Mouse (Mus musculus): Measurements from ENCODE around the gene Kif15. TPM values are rescaled to one million over a fixed set of nuclear protein-coding genes. Genes with fewer than 3 reads are reported as not detected.
A peak's percentile ranks its signal among the peaks of the same experiment; 100 is the strongest.

The Kif15 gene
- polyA plus RNA-seq, 1 experiment = 19.0 TPM

DNA sequence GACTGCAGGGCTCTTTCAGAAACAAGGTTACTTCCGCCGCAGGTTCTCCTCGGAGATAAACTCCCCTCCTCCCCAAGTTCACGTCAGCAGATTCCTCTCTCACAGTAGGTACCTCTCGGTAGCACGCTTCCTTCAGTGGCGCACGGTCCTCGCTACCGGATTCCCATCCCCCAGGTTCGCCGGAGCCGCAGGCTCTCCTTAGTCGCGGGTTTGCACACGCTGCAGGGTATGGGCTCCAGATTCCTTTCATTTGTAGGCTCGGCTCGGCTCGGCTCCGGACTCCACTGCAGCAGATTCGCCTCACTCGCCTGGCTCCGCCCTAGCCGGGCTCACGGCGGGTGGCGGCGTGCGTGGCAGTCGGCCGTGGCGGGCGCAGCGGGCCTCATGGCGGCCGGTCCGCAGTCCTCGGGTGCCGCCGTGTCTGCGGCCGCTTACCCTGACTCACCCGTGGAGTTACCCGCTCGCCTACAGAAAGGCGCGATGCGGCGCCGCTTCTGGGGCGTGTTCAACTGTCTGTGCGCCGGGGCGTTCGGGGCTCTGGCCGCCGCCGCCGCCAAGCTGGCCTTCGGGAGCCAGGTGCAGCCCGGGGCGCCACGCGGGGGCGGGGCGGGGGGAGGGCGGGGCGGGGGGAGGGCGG is 70.3 kb downstream of the Kif15 start, which contains the start of gene Tmem42:
Gene Tmem42, plus strand, starts transcription at position 332 of the 637 bp plus-strand sequence.
- no peak for TF ChIP-seq CTCF (IDR thresholded peaks at IDR 0.05; ENCODE audit: borderline replicate concordance, extremely low read depth, insufficient read depth, insufficient read length)
- peak; percentile 77 for TF ChIP-seq POLR2A (IDR thresholded peaks at IDR 0.05; ENCODE audit: borderline replicate concordance, extremely low read depth, insufficient read depth, insufficient read length, poor library complexity, severe bottlenecking)
- peak; percentile 93 for DNase-seq (ENCODE audit: low read depth)

- TF ChIP-seq POLR2A (IDR thresholded peaks at IDR 0.05; ENCODE audit: borderline replicate concordance, extremely low read depth, insufficient read depth, insufficient read length, poor library complexity, severe bottlenecking) = no peak
- TF ChIP-seq CTCF (IDR thresholded peaks at IDR 0.05; ENCODE audit: borderline replicate concordance, extremely low read depth, insufficient read depth, insufficient read length) = no peak
- peak; percentile 53 for DNase-seq (ENCODE audit: low read depth)
Measured at GRCm38 (mm10) chr9:123021636-123022379, 71.0 kb downstream of the Kif15 start.

- DNase-seq (ENCODE audit: low read depth) = no peak
- TF ChIP-seq CTCF (IDR thresholded peaks at IDR 0.05; ENCODE audit: borderline replicate concordance, extremely low read depth, insufficient read depth, insufficient read length) (no peak), POLR2A (IDR thresholded peaks at IDR 0.05; ENCODE audit: borderline replicate concordance, extremely low read depth, insufficient read depth, insufficient read length, poor library complexity, severe bottlenecking) (no peak)
Measured at GRCm38 (mm10) chr9:123024201-123024600, 73.4 kb downstream of the Kif15 start.

DNA sequence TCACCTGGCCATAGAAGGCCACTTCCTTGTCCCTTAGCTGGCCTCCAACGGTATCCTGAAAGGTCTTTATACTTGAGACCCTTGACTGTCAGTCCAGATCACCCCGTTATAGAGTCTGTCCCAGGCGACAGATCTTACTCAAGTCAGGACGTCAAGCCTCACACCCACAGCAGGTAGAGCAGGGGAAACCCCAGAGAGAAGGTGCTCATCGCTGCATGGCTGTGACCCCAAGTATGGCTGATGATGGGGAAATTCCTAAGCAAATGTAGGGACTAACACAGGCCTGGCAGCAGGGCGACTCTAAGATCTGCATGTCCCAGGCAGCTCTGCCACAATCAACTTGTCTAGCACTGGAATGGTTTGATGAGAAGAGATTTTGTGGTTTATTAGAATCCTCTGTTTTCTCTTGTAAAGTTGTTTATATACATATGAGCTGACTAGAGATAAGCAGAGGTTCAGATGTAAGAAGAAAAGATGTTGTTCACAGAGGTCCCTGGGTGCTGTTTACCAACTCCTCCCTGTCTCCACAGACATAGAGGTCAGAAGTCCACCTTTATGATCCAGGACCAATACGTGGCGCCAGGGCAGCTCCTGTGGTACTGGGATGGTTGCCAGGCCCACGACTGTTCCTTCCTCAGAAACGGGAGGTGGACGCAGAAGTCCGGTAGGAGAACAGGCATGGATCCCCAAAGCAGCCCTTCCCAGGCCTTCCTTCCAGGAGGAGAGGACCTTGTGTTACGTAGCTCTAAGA is 80.8 kb downstream of the Kif15 start:
- TF ChIP-seq CTCF (IDR thresholded peaks at IDR 0.05; ENCODE audit: borderline replicate concordance, extremely low read depth, insufficient read depth, insufficient read length) = no peak
- no peak for TF ChIP-seq POLR2A (IDR thresholded peaks at IDR 0.05; ENCODE audit: borderline replicate concordance, extremely low read depth, insufficient read depth, insufficient read length, poor library complexity, severe bottlenecking)
- no peak for DNase-seq (ENCODE audit: low read depth)

DNA sequence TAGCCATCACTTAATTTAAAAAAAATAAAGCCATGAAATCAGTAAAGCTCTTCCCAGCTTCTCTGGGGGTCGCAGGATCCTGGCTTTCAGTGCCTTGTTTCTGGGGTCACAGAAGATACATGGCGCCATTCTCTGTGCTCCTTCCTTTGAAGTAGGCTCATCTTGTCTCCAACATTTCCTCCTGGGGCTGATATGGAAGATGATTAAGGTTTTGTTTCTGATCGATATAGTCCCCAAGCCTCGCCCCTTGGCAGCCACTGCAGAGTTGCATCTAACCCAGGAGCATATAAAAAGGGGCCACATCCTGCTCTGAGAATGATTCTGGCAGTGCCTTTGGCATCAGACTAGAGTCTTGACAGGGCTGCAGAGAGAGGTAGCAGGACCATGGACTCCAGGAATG is 83.6 kb downstream of the Kif15 start, which contains the start of gene Tgm4:
Gene Tgm4, plus strand, starts transcription at position 301 of the 400 bp plus-strand sequence.
- no peak for DNase-seq (ENCODE audit: low read depth)
- no peak for TF ChIP-seq POLR2A (IDR thresholded peaks at IDR 0.05; ENCODE audit: borderline replicate concordance, extremely low read depth, insufficient read depth, insufficient read length, poor library complexity, severe bottlenecking)
- TF ChIP-seq CTCF (IDR thresholded peaks at IDR 0.05; ENCODE audit: borderline replicate concordance, extremely low read depth, insufficient read depth, insufficient read length) = no peak

DNA sequence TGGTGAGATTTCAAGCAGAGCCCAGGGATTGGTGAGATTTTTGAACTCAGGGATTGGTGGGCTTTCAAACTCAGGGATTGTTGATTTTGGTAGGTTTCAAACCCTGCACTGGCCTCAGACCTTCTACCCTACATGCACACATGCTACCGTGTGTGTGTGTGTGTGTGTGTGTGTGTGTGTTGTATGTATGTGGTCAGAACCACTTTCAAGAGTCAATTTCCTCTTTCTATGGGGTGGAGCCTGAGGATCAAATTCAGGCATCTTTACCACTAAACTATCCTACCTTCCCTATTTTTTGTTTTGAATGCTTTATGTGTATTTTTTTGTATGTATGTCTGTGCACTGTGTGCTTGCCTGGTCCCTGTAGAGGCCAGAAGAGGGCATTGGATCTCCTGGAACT is 96.8 kb downstream of the Kif15 start:
- no peak for DNase-seq (ENCODE audit: low read depth)
- no peak for TF ChIP-seq CTCF (IDR thresholded peaks at IDR 0.05; ENCODE audit: borderline replicate concordance, extremely low read depth, insufficient read depth, insufficient read length)
- TF ChIP-seq POLR2A (IDR thresholded peaks at IDR 0.05; ENCODE audit: borderline replicate concordance, extremely low read depth, insufficient read depth, insufficient read length, poor library complexity, severe bottlenecking) = no peak

GRCm38 (mm10) chr9:123058724-123059292 is 108.0 kb downstream of the Kif15 start:
- no peak for TF ChIP-seq POLR2A (IDR thresholded peaks at IDR 0.05; ENCODE audit: borderline replicate concordance, extremely low read depth, insufficient read depth, insufficient read length, poor library complexity, severe bottlenecking)
- TF ChIP-seq CTCF (IDR thresholded peaks at IDR 0.05; ENCODE audit: borderline replicate concordance, extremely low read depth, insufficient read depth, insufficient read length) = no peak
- no peak for DNase-seq (ENCODE audit: low read depth)

- TF ChIP-seq POLR2A (IDR thresholded peaks at IDR 0.05; ENCODE audit: borderline replicate concordance, extremely low read depth, insufficient read depth, insufficient read length, poor library complexity, severe bottlenecking) (no peak), CTCF (IDR thresholded peaks at IDR 0.05; ENCODE audit: borderline replicate concordance, extremely low read depth, insufficient read depth, insufficient read length) (no peak)
- DNase-seq (ENCODE audit: low read depth) = no peak
Measured at GRCm38 (mm10) chr9:123060172-123060571, 109.3 kb downstream of the Kif15 start.

Other genes with a start within 250 kb of the Kif15 start
- not detected in 2 replicates for gene Topaz1, start 203.7 kb upstream of the Kif15 start, polyA plus RNA-seq (2012; rRNA removed)
- gene Tcaim, start 145.5 kb upstream of the Kif15 start, polyA plus RNA-seq (2012; rRNA removed) = 6.1 and 6.3 TPM in 2 replicates
- gene Gm35549, start 107.0 kb upstream of the Kif15 start, polyA plus RNA-seq (2012; rRNA removed) = not detected in 2 replicates
- gene Zfp445, start 85.0 kb upstream of the Kif15 start, polyA plus RNA-seq (2012; rRNA removed) = 156 and 160 TPM in 2 replicates
- gene Zkscan7, start 65.4 kb upstream of the Kif15 start, polyA plus RNA-seq (2012; rRNA removed) = 6.8 and 8.5 TPM in 2 replicates
- 12.4 and 13.1 TPM in 2 replicates for gene Zfp105, start 28.0 kb upstream of the Kif15 start, polyA plus RNA-seq (2012; rRNA removed)
- 17.7 and 23.8 TPM in 2 replicates for gene 1110059G10Rik, start within 50 bp of the Kif15 start, polyA plus RNA-seq (2012; rRNA removed)
- 16.5 and 19.1 TPM in 2 replicates for gene Tmem42, start 70.3 kb downstream of the Kif15 start, polyA plus RNA-seq (2012; rRNA removed)
- gene Tgm4, start 83.7 kb downstream of the Kif15 start, polyA plus RNA-seq (2012; rRNA removed) = 0.54 and 0.71 TPM in 2 replicates
- gene Zdhhc3, start 162.2 kb downstream of the Kif15 start, polyA plus RNA-seq (2012; rRNA removed) = 85.5 and 92.3 TPM in 2 replicates
- gene Exosc7, start 162.2 kb downstream of the Kif15 start, polyA plus RNA-seq (2012; rRNA removed) = 64.4 and 85.6 TPM in 2 replicates
- 3.7 and 5.0 TPM in 2 replicates for gene Clec3b, start 199.9 kb downstream of the Kif15 start, polyA plus RNA-seq (2012; rRNA removed)

Data from brain, embryonic 14.5 days (tissue).